Mouse (Mus musculus) fibroblast of lung, adult 2 months (primary cell): ENCODE data around the gene Slc39a10.

ENCODE experiments used
- DNase-seq: peaks from one replicate; pipeline ENCODE4 v3.0.0-alpha.2; 2011; ENCODE audit warnings: low read depth

Slc39a10 gene

DNA sequence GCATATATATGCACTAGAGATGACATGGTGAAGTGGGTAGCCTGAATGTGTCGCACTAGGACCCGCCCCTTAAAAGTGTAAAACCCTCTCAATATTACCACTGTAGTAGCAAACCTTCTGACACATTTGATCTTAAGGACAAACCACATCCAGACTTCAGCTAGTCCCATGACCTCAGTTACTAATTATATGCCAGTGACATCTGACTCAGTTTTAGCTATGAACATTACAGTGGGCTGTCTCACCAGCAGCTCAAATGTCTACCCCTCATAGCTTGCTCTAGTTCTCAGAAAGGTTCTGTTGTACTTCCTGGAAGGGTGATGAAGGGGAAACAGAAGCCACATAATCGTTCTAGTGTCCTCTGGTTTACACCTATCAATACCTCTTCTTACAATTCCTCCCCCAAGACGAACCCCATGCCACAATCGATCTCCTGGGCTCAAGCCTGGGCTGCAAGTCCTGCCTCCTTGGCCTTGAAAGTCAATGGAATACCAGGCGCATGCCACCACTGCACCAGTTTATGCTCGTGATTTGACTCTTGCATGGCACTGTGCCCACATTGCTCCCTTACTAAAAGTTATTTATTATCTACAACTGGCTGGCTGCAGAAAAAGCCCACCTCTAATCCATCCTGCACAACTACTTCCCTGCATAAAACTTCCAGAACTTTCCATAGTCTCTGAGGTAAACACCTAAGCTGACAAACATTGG, 28.3 kb downstream of the Slc39a10 start:
- DNase-seq = no peak

DNA sequence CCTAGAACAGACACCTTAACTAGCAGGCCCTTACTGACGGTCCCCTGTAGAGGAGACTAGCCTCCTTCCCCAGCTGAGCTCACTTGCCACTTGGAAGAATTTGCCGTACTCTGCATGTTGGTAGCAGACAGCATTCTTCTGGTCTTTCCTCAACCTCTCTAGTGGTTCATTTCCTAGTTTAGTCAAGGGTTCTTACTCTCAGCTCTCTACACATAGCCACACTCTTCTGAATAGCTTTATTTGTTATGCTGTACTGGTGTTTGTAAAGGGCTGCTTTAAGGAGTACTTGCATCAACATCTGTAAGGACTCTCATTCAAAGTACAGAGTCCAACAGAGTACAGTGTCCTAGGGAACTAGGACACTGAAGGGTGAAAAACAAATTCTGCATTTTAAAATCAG, 29.2 kb downstream of the Slc39a10 start:
- no peak for DNase-seq

DNA sequence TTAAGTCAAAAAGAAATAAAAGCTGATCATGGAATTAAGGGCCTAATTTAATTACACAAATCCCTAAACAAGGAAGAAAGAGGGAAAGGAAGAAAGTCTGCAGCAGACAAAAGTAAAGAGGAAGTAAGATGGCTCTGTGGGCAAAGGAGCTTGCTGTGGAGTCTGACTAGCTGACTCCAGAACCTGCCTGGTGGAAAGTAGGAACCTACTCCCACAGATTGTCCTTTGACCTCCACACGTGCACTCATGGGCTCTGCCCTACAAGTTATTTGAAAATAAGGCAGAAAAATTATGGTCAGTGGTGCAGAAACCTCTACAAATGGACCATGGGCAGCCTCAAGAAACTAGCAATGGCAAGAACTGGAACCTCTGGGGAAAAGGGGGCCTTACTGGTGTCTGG, 32.6 kb downstream of the Slc39a10 start:
- DNase-seq = no peak

GRCm38 (mm10) chr1:46858579-46858978, 34.1 kb downstream of the Slc39a10 start:
- no peak for DNase-seq

DNA sequence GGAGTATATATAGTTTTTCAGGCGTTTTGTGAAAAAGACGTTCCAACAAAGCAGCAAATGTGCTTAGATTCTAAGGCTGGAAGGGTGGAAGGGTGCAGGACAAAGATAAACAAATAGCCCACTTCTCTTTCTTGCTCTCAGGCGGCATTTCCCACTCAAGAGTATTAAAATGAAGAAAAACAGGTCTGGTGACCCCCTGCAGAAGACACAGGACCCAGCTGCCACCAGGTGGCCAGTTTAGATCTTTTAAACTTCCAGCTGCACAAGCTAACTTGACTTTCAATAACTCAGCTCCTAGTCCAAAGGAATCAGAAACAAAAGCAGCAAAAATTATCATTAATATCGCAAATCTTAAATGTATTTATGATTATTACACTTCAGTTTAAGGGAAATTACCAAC, 36.2 kb downstream of the Slc39a10 start:
- DNase-seq = no peak

GRCm38 (mm10) chr1:46854036-46854900, 38.4 kb downstream of the Slc39a10 start:
- DNase-seq = peak; percentile 81

DNA sequence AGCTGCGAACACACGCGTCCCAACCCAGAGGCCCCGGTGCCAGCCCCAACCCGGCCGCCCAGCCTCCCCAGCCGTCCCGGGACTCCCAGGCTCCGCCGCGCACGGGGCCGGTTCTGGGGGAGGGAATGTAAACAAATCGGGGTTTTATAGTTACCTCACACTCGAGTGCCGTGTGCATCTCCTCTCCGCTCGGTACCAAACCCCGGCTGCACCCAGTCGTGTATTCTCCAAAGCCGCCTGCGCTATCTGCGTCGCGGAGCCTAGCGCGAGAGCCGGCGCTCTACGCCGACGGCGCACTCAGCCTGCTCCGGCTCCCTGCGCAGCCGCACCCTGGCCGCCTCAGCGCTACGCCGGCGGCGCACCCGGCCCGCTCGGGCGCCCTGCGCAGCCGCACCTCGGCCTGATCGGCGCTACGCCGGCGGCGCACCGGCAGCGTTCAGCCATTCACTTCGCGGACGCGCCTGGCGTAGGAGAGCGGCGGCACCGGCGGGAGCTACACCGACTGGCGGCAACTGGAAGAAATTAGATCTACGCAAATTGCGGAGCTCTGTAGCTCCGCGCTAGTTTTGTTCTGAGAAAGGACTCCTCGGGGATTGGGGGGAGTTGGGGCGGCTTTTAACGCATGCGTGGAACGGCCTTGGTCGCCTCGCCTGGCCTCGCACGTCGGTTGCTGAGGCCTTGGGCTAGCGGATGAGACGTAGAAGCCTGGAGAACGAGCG, 39.2 kb downstream of the Slc39a10 start:
- peak; percentile 91 for DNase-seq

DNA sequence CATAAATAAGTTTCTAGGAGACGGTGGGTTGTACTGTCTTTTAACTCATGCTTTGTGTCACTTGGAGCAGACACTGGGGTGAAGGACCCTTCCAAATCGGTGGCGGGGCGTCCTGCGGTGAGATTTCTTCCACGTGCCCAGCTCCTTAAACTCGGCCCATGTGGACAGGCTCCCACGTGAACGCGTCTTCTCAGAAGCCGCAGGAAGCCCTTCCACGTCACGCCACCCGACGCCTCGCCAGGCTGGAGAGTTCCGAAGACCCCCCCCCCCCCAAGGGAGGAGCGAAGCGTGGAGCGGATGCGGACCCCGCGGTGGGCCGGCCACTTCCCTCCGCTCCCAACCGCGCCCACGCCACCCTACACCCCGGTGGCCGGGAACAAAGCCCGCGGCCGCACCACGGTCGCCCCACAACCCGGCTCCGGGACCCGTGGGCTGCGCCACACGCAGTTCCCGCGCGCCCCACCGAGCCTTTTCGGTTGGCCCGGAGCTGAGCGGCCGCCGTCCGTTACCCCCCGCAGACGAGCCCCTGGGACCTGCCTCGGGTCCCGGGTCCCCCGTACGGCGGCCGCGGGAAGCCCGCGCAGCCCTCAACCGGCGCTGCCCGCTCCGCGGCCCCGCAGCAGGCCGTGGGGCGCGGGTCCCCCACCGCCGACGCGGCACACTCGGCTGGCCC, 39.9 kb downstream of the Slc39a10 start:
- no peak for DNase-seq

GRCm38 (mm10) chr1:46852216-46852599, 40.4 kb downstream of the Slc39a10 start:
- DNase-seq = no peak

- DNase-seq = no peak
These were observed 41.1 kb downstream of the Slc39a10 start for GRCm38 (mm10) chr1:46851586-46851985.

GRCm38 (mm10) chr1:46849758-46850157, 42.9 kb downstream of the Slc39a10 start:
- DNase-seq = no peak

GRCm38 (mm10) chr1:46845221-46845620, 47.4 kb downstream of the Slc39a10 start:
- DNase-seq = no peak

GRCm38 (mm10) chr1:46844281-46844680, 48.4 kb downstream of the Slc39a10 start:
- DNase-seq = no peak

GRCm38 (mm10) chr1:46843406-46843805, 49.2 kb downstream of the Slc39a10 start:
- no peak for DNase-seq

DNA sequence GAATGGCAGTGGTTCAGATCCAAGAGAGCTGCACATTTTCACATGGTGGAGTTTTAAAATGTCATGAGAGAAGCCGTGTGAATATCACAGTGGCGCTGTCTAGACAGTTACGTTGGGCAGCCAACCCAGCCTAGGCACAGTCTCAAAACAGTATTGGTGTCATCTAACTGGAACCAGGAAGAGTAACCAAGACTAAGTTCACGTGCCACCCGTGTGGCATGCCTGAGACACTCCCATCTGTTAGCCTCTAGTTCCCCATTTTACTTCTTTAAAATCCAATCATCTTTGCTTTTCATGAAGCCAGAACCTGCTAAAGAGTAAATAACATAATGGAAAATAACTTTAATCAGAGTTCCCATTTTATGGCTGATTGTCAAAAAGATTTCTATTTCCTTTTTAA, 60.7 kb downstream of the Slc39a10 start:
- DNase-seq = no peak

DNA sequence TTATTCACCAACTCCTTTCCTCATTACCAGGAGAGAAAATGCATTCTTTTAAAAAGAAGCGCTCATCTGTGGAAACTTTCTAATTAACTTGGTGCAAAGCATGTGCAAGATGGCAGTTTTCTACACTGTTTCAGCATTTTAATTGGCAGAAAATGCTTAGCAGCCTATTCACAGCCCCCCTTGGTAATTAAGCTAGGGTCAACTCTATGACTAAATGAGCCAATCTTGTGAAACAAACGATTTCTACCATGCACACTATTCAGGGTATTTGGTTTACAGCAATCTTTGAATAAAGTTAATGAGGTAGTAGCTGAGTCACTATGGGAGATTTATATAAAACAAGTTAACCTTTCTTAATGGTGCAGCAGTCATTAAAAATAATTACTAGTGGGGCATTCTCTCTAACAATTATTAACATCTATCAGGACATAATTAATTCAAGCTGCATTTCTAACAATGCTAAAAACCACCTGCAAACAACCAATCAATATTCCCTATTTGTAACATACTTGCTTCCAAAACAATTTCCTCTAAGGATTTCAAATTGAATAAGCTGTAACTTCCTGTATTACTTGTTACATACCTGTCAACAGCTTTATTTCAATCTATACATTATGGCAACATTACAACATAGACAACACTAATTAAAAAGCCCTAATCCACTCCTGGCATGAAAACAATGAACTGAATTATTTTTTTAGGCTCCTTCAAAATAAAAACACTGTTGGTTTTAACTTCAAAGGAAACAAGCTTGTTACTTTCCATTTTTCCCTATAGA, 62.4 kb downstream of the Slc39a10 start:
- DNase-seq = no peak

DNA sequence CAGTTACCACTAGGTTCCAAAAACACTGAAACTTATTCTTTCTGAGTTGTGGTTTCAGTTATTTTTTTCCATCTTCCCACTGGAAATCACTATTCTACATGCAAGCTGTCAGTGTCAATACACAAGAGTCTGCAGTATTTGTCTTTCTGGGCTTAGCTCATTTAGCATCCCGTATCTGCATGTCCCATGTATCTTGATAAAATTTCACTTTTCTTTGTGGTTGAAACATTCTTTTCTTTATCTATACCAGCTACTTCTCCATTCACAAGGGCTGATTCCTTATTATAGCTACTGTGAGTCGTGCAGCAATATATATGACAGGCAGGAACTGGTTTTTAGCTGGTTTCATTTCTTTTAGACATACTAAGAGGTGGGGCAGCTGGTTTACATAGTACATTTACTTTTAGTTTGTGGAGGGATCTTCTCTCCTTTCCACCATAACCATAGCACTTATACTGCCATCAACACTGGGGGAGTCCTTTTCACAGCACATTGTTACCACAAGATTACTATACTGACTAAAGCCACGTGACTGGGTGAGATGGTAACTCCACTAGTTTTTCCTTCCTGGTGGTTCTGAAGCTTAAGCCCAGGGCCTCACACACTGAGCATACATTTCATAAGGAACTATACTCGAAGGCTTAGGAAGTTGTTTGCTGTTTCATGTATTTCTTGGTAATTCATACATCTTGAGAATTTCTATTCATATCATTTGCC, 70.2 kb downstream of the Slc39a10 start:
- no peak for DNase-seq

DNA sequence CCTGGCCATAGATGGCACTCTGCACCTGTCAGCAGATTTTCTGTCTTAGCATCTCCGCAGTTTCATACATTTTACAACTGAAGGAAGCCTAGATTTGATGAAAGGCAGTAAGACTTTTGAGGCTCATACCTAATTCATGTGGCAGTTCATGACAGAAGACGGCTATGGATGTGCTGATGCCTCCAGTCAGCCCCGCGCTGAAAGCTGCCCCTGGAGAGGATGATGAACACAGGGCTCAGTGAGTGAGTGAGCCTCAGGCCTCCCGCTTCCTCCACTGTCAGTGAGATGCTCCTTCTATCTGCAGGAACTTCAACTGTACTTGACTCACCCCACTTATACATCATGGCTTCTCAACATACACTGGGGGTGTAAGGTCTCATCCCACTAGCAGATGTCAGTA, 74.7 kb downstream of the Slc39a10 start:
- DNase-seq = no peak

- peak; percentile 15 for DNase-seq
These were observed 84.0 kb downstream of the Slc39a10 start for GRCm38 (mm10) chr1:46808630-46809029.

DNA sequence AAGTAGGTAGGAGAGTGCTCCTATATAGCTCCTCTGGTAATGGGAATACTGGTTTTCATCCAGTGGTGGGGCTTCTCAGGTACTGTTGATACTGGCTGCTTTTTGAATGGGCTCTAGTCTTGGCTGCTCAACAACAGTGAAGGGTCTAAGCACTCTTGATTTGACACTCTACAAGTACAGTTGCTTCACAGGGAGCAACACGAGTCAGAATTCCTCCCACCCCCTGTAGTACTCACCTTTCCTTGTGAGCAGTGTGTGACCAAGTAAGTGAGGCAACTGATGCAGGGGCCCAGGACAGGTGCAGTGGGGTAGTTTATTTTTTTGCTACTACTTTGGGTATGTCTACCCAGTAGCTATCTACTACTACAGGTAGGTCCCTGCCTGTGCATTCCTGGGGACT, 87.6 kb downstream of the Slc39a10 start:
- no peak for DNase-seq

- peak; percentile 40 for DNase-seq
These were observed 110.4 kb downstream of the Slc39a10 start for GRCm38 (mm10) chr1:46782227-46782626.
